Mouse (Mus musculus) liver, adult 2 months (tissue): ENCODE data around the gene Pdcl3. TPM values are rescaled to one million over a fixed set of nuclear protein-coding genes. Genes with fewer than 3 reads are reported as not detected.

Source experiments
- DNase-seq: peaks from one replicate; pipeline ENCODE4 v3.0.0-alpha.2; 2011; ENCODE audit warnings: low read depth, low spot score; ENCODE audit errors: extremely low read depth
- H3K27ac ChIP-seq: fragments of 200-500 bp; replicated peaks from 2 replicates; pipeline ENCODE4 v1.5.1; 2012; ENCODE audit warnings: low read depth, mild to moderate bottlenecking, control low read depth, inconsistent platforms, low read length; ENCODE audit not compliant: insufficient read depth
- H3K27me3 ChIP-seq: fragments of 200-500 bp; 2 replicates; pipeline ENCODE4 v1.6.1; 2012; ENCODE audit warnings: mild to moderate bottlenecking, moderate library complexity, low read length, inconsistent platforms; ENCODE audit not compliant: control insufficient read depth, insufficient read depth
- H3K36me3 ChIP-seq: fragments of 200-500 bp; 2 replicates; pipeline ENCODE4 v1.6.1; 2012; ENCODE audit warnings: low read length, inconsistent platforms; ENCODE audit not compliant: control insufficient read depth, insufficient read depth
- H3K4me1 ChIP-seq: fragments of 200-500 bp; 2 replicates; pipeline ENCODE4 v1.6.1; 2011; ENCODE audit warnings: low read length; ENCODE audit not compliant: control insufficient read depth, insufficient read depth
- H3K4me3 ChIP-seq: fragments of 200-500 bp; 2 replicates; pipeline ENCODE4 v1.5.1; 2011; ENCODE audit warnings: low read depth, mild to moderate bottlenecking, control low read depth, low read length, moderate library complexity; ENCODE audit not compliant: insufficient read depth
- H3K79me2 ChIP-seq: fragments of 200-500 bp; 2 replicates; pipeline ENCODE4 v1.6.1; 2012; ENCODE audit warnings: inconsistent platforms, mild to moderate bottlenecking, low read length, moderate library complexity; ENCODE audit not compliant: control insufficient read depth, insufficient read depth
- H3K9ac ChIP-seq: fragments of 200-500 bp; 2 replicates; pipeline ENCODE4 v1.6.1; 2012; ENCODE audit warnings: low read depth, mild to moderate bottlenecking, control low read depth, inconsistent platforms, low read length
- CTCF ChIP-seq: fragments of 200-500 bp; IDR thresholded peaks from 2 replicates; pipeline ENCODE4 v1.5.1; 2011; ENCODE audit warnings: low read depth, low read length, control low read depth
- POLR2A ChIP-seq: fragments of 200-500 bp; IDR thresholded peaks from 2 replicates; pipeline ENCODE4 v1.6.1; 2011; ENCODE audit warnings: low read length, control low read depth; ENCODE audit not compliant: insufficient read depth; ENCODE audit errors: extremely low read depth
- WGBS: fragments of 180-500 bp; shearing (Covaris S2); methylation state at CpG from one replicate; pipeline ENCODE4 v1.1.7; 2018; 5-methylcytosine and 5-hydroxymethylcytosine counted together
- polyA plus RNA-seq: library from polyadenylated mRNA; depleted of rRNA; stranded (reverse); fragments of >200 nt; gene quantifications from 2 replicates; pipeline ENCODE4 v1.2.3, GENCODE M21; 2012
- total RNA-seq: library from RNA; depleted of rRNA; stranded (reverse); fragments of >200 nt; gene quantifications from 2 replicates; pipeline ENCODE4 v1.2.3, GENCODE M21; 2014

Pdcl3 gene
- total and polyA plus RNA-seq, 2 experiments = 9.5 to 19.0 TPM

GRCm38 (mm10) chr1:39012576-39012975 lies 27.2 kb downstream of the Pdcl3 start:
- no peak overlapping the region for H3K27ac ChIP-seq
- no peak overlapping the region for H3K9ac ChIP-seq
- no peak for DNase-seq
- H3K36me3 ChIP-seq = no peaks in the 10 kb centered on the region
- no peaks in the 10 kb centered on the region for H3K27me3 ChIP-seq
- H3K4me3 ChIP-seq = no peak overlapping the region
- no peaks in the 10 kb centered on the region for H3K4me1 ChIP-seq
- TF ChIP-seq CTCF = no peak
- no peak for TF ChIP-seq POLR2A
- no peaks in the 10 kb centered on the region for H3K79me2 ChIP-seq
- 88% methylated on average over 13 of the region's 13 CpGs for WGBS

GRCm38 (mm10) chr1:39013843-39014242 lies 28.4 kb downstream of the Pdcl3 start:
- WGBS = 81% methylated on average over 6 of the region's 6 CpGs

DNA sequence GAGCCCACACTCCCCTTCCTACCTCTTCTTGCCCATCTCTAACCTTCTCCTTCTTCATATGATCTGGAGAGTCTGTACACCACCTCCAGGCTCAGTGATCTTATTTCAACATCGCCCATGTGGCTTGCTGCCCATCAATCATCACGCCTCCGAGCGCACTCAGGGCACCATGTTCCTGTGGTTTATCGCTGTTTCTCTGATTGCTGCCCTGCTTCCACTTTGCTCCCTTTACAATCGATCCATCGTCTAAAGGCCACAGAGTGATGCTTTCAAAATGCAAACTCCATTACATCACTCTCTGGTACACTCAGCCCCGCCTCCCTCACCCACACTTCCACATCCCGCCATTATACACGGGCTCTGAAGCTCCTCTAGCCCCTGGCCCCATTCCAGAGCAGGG lies 30.1 kb downstream of the Pdcl3 start:
- Histone ChIP-seq H3K79me2 (no peaks in the 10 kb centered on the region), H3K4me1 (no peaks in the 10 kb centered on the region), H3K4me3 (no peak overlapping the region), H3K9ac (no peak overlapping the region), H3K36me3 (no peaks in the 10 kb centered on the region), H3K27me3 (no peaks in the 10 kb centered on the region), H3K27ac (no peak overlapping the region)
- 43% methylated on average over 10 of the region's 10 CpGs for WGBS
- peak; percentile 92 for DNase-seq
- TF ChIP-seq POLR2A (no peak), CTCF (no peak)

More at GRCm38 (mm10) chr1:39013843-39014242, 28.4 kb downstream of the Pdcl3 start:
- H3K9ac ChIP-seq = no peak overlapping the region
- no peaks in the 10 kb centered on the region for H3K27me3 ChIP-seq
- no peak overlapping the region for H3K27ac ChIP-seq
- no peaks in the 10 kb centered on the region for H3K36me3 ChIP-seq
- TF ChIP-seq POLR2A (no peak), CTCF (no peak)
- DNase-seq = no peak
- H3K4me1 ChIP-seq = no peaks in the 10 kb centered on the region
- H3K79me2 ChIP-seq = no peaks in the 10 kb centered on the region
- H3K4me3 ChIP-seq = no peak overlapping the region

GRCm38 (mm10) chr1:39017871-39018270 lies 32.5 kb downstream of the Pdcl3 start:
- Histone ChIP-seq H3K27me3 (no peaks in the 10 kb centered on the region), H3K27ac (no peak overlapping the region), H3K36me3 (no peaks in the 10 kb centered on the region), H3K9ac (no peak overlapping the region), H3K4me1 (no peaks in the 10 kb centered on the region), H3K79me2 (no peaks in the 10 kb centered on the region), H3K4me3 (no peak overlapping the region)
- TF ChIP-seq POLR2A (no peak), CTCF (no peak)
- no peak for DNase-seq
- 85% methylated on average over 4 of the region's 4 CpGs for WGBS

DNA sequence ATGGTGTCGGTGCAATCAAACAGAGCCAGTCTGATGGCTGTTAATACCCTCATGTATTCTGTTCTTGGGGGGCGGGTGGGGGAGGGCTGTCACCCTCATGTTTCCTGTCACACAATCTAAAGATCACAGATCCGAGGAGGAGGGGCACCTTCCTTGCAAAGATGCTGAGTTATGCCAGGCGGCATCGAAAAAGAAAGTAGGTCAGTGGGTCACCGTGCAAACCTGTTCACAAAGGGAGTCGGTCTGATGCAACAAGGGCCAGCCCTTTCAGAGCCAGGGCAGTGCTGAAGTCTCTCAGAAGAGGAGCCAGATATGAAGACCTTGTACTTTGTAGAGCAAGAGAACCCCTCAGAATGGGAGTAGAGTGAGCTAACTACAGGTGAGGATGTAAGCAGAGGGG lies 39.7 kb downstream of the Pdcl3 start:
- H3K36me3 ChIP-seq = no peaks in the 10 kb centered on the region
- TF ChIP-seq CTCF (no peak), POLR2A (no peak)
- H3K27me3 ChIP-seq = peaks cover 4% of the 10 kb centered on the region; the same call in 1 of the 2 replicates
- peaks cover 7% of the 10 kb centered on the region for H3K4me1 ChIP-seq
- peak; percentile 74 for DNase-seq
- WGBS = 18% methylated on average over 7 of the region's 7 CpGs
- H3K4me3 ChIP-seq = no peak overlapping the region
- H3K79me2 ChIP-seq = no peaks in the 10 kb centered on the region
- no peak overlapping the region for H3K27ac ChIP-seq
- H3K9ac ChIP-seq = no peak overlapping the region

DNA sequence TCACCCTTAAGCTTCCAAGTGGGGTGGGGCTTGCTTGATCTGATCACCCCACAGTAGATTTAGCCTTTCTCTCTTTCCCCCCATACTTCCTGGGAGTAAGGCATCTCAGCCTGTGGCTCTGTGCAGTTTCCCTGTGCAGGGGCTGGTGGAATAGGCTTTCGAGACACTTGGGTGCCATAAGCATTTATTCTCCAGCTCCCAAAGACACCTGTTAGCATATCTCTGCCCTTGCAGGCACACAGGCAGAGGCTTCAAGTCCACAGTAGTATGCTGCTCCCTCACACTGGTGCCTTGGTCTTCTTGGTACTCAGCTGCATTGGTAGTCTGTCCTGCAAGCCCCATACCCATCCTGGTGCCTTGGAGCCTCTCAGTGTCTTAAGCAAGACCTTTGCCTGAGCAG lies 40.4 kb downstream of the Pdcl3 start:
- WGBS = 86% methylated on average over 1 of the region's 1 CpGs
- Histone ChIP-seq H3K4me3 (no peak overlapping the region), H3K36me3 (no peaks in the 10 kb centered on the region), H3K4me1 (peaks cover 7% of the 10 kb centered on the region), H3K79me2 (no peaks in the 10 kb centered on the region), H3K27me3 (peaks cover 4% of the 10 kb centered on the region; the same call in 1 of the 2 replicates), H3K9ac (no peak overlapping the region), H3K27ac (no peak overlapping the region)
- TF ChIP-seq CTCF = no peak
- no peak for TF ChIP-seq POLR2A
- no peak for DNase-seq
